Mouse (Mus musculus) retina, embryonic 14.5 days (tissue): ENCODE measurements around the gene Acss3.

Experiments
- DNase-seq: peaks from one replicate; pipeline ENCODE4 v3.0.0-alpha.2; 2015; ENCODE audit warnings: low spot score

Gene Acss3

GRCm38 (mm10) chr10:107011142-107011541, 112.3 kb downstream of the Acss3 start:
- no peak for DNase-seq

DNA sequence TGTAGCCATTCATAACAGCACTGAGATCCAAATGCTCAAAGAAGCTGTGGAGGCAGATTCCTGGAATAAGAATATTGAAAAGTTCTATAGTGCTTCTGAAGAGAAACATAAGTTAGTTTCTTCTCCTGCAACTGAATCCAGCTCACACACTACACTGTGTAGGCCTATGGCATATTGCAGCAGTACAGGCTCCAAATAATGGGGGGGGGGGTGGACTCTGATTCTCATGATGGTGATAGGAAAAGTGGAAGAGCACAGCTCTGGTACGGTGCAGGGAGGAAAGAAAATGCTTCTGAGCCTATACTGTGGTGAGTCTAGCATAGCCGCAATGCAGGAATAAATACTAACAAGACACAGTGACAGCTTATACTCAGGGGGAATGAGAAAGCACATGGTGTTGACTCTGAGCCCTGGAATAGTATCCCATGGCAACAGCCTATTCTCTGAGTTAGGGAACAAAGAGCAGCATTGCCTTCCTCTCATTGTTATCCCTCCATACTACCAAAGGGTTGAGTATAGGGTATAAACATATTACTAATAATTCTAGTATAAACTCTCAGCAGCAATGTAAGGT, 125.3 kb downstream of the Acss3 start:
- DNase-seq = no peak

DNA sequence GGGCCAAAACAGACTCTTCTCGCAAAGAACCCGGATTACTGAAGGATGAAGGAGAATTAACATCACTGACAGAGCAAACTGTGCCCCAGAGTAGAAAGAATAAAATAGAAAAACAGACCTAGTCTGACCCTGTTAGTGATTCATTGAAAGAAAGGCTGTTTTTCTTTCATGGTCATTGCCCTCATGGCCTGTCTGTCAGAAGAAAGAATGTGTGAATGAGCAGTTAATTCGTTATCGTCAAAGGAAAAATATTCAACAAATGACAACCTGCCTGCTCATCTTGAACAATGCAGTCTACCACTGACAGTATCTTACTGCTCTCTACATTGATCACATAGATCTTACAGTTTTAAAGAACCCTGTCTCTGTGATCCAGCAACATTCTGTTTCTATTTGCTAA, 134.0 kb downstream of the Acss3 start:
- no peak for DNase-seq

- DNase-seq = peak; percentile 50
These were observed 148.0 kb downstream of the Acss3 start for GRCm38 (mm10) chr10:106975193-106976141.

- no peak for DNase-seq
These were observed 164.4 kb downstream of the Acss3 start for GRCm38 (mm10) chr10:106959026-106959425.

DNA sequence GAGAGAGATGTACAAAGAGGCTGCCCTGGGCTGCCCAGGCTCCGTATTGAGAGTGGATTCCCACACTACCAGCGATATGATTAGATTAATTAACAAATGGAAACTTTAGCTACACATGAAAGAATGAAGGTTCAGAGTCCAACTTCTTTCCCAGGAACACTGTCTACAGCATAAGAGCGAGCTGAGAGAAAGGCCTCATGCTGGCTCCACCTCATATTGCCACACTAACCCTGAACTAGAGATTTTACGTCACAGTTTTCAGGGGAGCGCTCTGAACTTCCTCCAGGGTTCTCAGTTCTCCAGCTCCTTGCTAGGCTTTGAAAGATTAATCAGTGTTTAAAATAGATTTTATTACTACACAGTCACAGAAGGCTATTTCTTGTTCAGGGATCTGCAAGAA, 182.1 kb downstream of the Acss3 start:
- DNase-seq = no peak

GRCm38 (mm10) chr10:106939441-106939840, 184.0 kb downstream of the Acss3 start:
- no peak for DNase-seq

- no peak for DNase-seq
These were observed 184.6 kb downstream of the Acss3 start for GRCm38 (mm10) chr10:106938851-106939250.

DNA sequence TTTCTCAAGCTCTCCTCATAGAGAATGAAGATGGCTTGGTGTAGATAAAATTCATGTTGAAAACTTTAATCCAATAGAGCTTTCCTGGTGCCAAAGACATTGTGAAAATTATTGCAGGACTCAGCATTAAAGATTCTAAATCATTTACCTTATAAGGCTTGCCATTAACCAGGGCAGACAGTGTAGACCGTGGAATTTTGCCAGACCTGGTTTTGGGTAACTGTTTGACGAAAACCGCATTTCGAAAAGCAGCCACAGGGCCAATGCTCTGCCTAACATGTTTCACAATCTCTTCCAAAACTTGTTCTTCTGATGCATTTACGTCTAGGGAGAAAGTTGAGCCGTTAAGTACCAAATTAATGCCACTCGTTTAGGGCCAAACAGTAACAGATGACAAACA, 186.5 kb downstream of the Acss3 start:
- DNase-seq = no peak

GRCm38 (mm10) chr10:106932571-106933073, 190.8 kb downstream of the Acss3 start:
- peak; percentile 80 for DNase-seq

- peak; percentile 9 for DNase-seq
These were observed 194.7 kb downstream of the Acss3 start for GRCm38 (mm10) chr10:106928576-106929332.

DNA sequence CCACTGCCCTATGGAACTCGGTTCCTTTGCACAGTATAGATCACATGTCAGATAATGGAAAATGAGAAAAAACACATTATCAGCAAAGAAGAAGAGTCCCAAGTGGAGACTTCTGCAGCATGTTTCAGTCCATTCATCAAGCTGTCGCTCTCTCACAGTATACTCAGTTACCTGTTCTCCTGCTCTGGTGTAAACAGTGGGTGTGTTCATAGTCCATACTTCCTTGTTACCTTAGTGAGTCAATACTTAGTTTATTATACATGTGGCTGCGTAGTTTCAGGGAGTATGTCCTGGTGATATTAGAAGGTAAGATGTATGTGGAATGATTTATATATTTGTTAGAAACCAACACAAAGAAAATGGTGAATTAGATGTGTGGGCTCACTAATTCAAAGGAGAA, 198.7 kb downstream of the Acss3 start:
- DNase-seq = no peak

- no peak for DNase-seq
These were observed 199.1 kb downstream of the Acss3 start for GRCm38 (mm10) chr10:106924334-106924733.

DNA sequence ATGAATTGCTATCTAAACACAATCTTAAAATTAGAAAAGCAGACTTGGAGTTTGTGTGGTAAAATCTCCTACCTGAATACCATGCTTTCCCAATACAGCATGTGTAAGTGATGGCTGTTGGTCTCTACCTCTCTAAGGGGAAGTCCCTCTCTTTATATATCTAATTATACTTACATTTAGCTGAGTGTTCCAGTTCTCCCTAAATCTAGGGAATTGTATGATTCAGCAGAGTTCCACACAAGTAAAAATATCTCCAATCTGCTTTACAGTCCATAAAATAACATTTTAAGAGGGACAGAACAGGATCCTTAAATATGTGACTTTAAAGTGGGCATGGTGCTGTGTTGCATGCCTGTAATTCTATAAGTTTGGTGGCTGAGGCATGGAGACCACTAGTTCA, 208.6 kb downstream of the Acss3 start:
- no peak for DNase-seq

- no peak for DNase-seq
These were observed 209.2 kb downstream of the Acss3 start for GRCm38 (mm10) chr10:106914275-106914674.

- peak; percentile 58 for DNase-seq
These were observed 210.4 kb downstream of the Acss3 start for GRCm38 (mm10) chr10:106913032-106913431.

DNA sequence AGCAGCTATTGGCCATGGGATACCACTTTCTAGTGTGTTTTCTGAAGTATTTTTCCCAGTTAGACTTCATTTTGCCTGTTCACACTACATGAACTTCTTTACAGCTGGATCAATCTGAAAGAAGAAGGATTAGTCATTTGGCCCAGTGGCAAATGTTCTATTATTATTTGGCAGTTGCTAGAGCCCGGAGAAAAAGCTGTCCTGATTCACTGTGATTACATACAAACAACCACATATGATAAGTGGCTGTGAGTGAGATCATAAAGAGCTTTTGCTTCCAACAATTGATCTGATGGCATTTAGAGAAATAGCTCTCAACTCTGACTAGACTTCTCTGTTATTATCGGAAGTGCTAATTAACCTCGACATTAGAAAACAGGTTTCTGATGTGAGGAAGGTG, 213.4 kb downstream of the Acss3 start:
- no peak for DNase-seq

DNA sequence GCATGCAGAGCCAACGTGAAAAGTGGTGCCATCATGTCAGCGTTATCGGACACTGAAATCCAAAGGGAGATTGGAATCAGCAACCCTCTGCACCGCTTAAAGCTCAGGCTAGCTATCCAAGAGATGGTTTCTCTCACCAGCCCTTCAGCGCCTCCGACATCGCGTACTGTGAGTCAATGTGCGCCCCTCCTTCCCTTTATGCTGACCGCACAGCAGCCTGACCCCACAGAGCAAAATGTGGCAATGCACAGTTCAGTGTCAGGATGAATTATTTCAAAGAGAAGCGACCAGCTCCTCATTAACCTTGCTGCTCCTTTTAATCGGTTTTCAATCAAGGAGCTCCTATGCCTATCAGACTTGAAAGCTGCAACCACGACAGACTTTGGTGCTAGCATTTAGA, 227.1 kb downstream of the Acss3 start:
- DNase-seq = peak; percentile 69
